Mouse (Mus musculus): ENCODE measurements around the gene Vsx1.

The Vsx1 gene

GRCm38 (mm10) chr2:150667820-150668766, 21.1 kb downstream of the Vsx1 start, which contains the start of gene Acss1:
TSS of gene Acss1 (minus strand) at chr2:150668500.
- peak; percentile 70 for DNase-seq (ENCODE audit: extremely low read depth, low read depth)

GRCm38 (mm10) chr2:150667065-150667819, 21.9 kb downstream of the Vsx1 start:
- peak; percentile 86 for DNase-seq (ENCODE audit: extremely low read depth, low read depth)

GRCm38 (mm10) chr2:150666723-150667064, 22.5 kb downstream of the Vsx1 start:
- DNase-seq (ENCODE audit: extremely low read depth, low read depth), result no peak

- peak; percentile 64 for DNase-seq (ENCODE audit: extremely low read depth, low read depth)
Observed at GRCm38 (mm10) chr2:150665534-150666451, 23.4 kb downstream of the Vsx1 start.

GRCm38 (mm10) chr2:150665006-150665405, 24.2 kb downstream of the Vsx1 start:
- DNase-seq (ENCODE audit: extremely low read depth, low read depth), result no peak

GRCm38 (mm10) chr2:150664152-150664920, 24.8 kb downstream of the Vsx1 start:
- peak; percentile 52 for DNase-seq (ENCODE audit: extremely low read depth, low read depth)

GRCm38 (mm10) chr2:150663255-150663654, 25.9 kb downstream of the Vsx1 start:
- DNase-seq (ENCODE audit: extremely low read depth, low read depth), result no peak

GRCm38 (mm10) chr2:150662007-150662406, 27.2 kb downstream of the Vsx1 start:
- no peak for DNase-seq (ENCODE audit: extremely low read depth, low read depth)

GRCm38 (mm10) chr2:150660668-150661451, 28.3 kb downstream of the Vsx1 start:
- DNase-seq (ENCODE audit: extremely low read depth, low read depth), result no peak

- DNase-seq (ENCODE audit: extremely low read depth, low read depth), result no peak
Observed at GRCm38 (mm10) chr2:150660049-150660448, 29.1 kb downstream of the Vsx1 start.

- no peak for DNase-seq (ENCODE audit: extremely low read depth, low read depth)
Observed at GRCm38 (mm10) chr2:150656975-150657768, 32.0 kb downstream of the Vsx1 start.

- no peak for DNase-seq (ENCODE audit: extremely low read depth, low read depth)
Observed at GRCm38 (mm10) chr2:150656112-150656511, 33.0 kb downstream of the Vsx1 start.

- DNase-seq (ENCODE audit: extremely low read depth, low read depth), result no peak
Observed at GRCm38 (mm10) chr2:150655290-150655689, 33.9 kb downstream of the Vsx1 start.

- no peak for DNase-seq (ENCODE audit: extremely low read depth, low read depth)
Observed at GRCm38 (mm10) chr2:150654814-150655213, 34.3 kb downstream of the Vsx1 start.

- DNase-seq (ENCODE audit: extremely low read depth, low read depth), result no peak
Observed at GRCm38 (mm10) chr2:150651366-150651765, 37.8 kb downstream of the Vsx1 start.

- no peak for DNase-seq (ENCODE audit: extremely low read depth, low read depth)
Observed at GRCm38 (mm10) chr2:150650511-150651074, 38.6 kb downstream of the Vsx1 start.

- DNase-seq (ENCODE audit: extremely low read depth, low read depth), result no peak
Observed at GRCm38 (mm10) chr2:150648300-150648895, 40.8 kb downstream of the Vsx1 start.

GRCm38 (mm10) chr2:150647681-150648299, 41.4 kb downstream of the Vsx1 start:
- no peak for DNase-seq (ENCODE audit: extremely low read depth, low read depth)

Data from MEL-GATA-1-ER (cell line).